Mouse (Mus musculus) layer of hippocampus, adult 9-10 months (tissue): ENCODE data around the gene Wdr11.

Experiments used
- DNase-seq: peaks from one replicate; pipeline ENCODE4 v3.0.0; 2022; ENCODE audit warnings: low spot score

Wdr11 gene

DNA sequence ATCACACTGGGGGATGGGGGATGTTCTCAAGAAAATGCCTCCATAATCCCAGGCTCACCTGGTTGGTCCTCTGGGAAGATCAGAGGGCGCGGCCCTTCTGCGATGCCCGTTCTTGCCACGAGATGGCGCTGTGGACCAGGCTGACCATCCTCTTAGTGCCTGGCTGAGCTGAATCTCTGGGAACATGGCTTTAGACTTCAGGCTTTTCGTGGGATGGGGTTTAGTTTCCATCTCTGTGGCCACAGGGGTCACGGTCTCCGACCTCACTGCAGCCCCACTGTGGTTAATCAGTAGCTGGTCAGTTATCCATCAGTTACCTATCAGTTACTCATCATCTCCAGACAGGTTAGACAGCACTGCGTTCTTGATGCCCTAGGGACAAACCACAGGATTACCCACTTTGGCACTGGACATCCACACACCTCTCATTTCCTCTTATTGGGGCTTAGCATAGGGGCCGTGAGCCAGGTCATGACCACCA, 62.2 kb downstream of the Wdr11 start:
- peak; percentile 54 for DNase-seq

- no peak for DNase-seq
Measured at GRCm38 (mm10) chr7:129654923-129655322, 63.3 kb downstream of the Wdr11 start.

- no peak for DNase-seq
Measured at GRCm38 (mm10) chr7:129655604-129656226, 64.1 kb downstream of the Wdr11 start.

GRCm38 (mm10) chr7:129657867-129658266, 66.2 kb downstream of the Wdr11 start:
- no peak for DNase-seq

- no peak for DNase-seq
Measured at GRCm38 (mm10) chr7:129659755-129660154, 68.1 kb downstream of the Wdr11 start.

- no peak for DNase-seq
Measured at GRCm38 (mm10) chr7:129660546-129660945, 68.9 kb downstream of the Wdr11 start.

DNA sequence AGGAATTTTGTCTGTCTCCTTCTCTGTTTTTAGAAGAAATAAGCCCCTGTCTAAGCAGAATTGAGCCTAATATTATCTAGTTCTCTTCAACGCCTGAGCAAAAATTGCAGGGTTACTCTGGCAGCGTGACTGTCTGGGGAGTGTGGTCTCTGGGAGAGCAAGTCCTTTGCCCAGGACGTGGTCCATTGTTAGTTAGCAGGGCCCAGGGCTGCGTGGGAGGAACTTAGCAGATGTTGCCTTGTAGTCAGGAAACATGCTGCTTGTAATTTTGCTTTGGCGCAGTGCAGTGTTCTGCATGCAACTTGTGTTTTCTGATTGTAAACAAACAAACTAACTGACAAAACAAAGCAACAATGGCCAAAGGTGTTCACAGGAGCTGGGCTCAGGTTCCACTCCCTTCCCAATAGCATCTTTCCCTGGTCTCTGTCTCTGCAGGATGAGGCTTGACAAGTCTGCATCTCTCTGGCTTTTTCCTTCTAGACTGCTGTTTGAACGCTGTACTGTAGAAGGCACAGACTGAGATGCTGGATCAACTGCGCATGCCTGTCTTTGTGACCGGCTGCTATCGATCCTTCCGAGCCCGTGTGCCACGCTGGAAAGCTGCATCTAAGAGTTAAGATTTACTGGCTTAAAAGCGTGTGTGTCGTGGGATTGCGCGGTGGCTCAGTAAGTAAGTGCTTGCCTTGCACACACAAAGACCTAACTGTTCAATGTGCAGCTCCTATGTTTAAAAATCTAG, 70.6 kb downstream of the Wdr11 start:
- no peak for DNase-seq

DNA sequence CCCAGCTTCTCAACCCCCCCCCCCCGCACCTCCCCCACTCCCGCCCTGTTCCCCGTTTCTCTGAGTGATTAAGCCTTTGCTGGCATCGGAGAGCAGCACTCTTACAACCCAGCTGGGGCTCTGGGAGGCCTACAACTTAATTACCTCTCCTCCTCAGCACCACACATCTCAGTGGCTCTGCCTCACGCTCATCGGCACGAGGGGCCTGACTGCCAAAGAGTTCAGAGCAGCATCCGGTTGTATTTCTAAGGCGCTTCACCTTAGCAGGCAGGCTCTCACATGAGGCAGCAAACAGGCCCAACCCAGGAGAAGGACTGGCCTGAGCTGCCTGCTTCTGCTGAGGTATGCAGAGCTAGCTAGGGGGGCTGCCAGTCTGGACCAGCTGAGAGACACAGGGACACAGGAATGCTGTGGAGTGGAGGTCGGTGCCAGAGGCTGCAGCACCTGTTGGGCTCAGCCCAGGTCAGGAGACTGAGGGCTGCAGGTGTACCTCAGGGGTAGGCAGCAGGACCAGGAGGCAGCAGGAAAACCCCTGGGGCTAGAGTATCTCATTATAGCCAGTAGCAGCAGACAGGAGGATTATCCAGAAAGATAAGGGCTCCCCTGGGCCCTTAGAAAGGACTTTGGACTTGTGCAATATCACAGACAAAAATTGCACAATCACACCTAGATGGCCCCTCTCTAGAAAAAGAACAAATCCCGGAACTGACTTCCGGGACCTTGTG, 72.3 kb downstream of the Wdr11 start:
- DNase-seq, result no peak

DNA sequence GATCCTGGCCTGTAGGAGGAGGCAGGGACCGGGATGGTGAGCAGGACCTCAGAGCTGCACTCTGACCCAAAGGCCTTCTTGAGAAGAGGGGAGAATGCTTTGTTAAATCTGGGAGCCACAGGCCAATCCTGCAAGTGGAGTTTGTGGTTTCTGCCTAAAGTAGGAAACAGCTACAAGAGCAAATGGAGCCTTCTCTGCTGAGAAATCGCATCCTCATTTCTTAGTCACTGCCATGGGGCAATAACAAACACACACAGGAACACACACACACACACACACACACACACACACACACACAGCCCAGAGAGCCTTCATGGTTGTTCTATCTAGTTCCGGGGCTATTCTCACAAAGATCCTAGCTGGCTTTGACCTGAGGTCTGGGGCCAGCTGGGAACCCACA, 73.7 kb downstream of the Wdr11 start:
- no peak for DNase-seq

GRCm38 (mm10) chr7:129665921-129666320, 74.3 kb downstream of the Wdr11 start:
- DNase-seq, result no peak

DNA sequence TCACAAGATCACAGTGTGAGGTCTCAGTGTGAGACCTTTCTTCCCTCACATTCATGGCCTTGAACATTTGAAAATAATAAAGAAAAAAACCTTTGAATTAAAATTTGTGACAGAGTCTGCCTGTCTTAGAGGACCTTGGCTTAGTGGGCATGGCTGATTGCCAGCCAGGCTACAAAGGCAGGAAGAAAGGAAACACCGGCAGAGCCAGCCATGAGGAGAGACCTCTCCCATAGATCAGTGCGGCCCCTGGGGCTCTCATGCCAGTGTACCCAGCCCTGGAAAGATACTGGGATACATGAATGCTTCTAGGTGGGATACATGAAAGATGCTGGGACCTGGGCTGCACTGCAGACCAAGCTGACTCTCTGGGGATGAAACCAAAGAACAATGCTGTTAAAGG, 74.9 kb downstream of the Wdr11 start:
- DNase-seq, result no peak

DNA sequence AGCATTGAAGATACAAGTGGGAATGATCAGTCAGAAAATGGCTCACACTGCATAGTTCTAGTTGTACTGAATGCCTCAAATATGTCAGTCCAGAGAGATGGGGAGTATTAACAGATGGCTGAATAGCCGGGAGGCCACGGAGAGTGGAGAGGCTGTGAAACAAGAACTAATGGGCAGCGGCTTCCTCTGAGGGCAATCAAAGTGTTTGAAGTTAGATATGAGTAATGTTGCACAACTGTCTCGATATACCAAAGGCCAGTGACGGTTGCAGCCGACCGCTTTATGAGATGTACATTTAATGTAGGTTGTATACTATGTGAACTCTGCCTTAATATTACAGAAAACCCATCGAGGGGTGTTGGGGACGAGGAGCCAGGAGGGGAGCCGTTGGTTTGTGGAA, 78.6 kb downstream of the Wdr11 start:
- DNase-seq, result no peak

GRCm38 (mm10) chr7:129671675-129672651, 80.3 kb downstream of the Wdr11 start:
- no peak for DNase-seq

- DNase-seq, result no peak
Measured at GRCm38 (mm10) chr7:129673776-129674175, 82.1 kb downstream of the Wdr11 start.

DNA sequence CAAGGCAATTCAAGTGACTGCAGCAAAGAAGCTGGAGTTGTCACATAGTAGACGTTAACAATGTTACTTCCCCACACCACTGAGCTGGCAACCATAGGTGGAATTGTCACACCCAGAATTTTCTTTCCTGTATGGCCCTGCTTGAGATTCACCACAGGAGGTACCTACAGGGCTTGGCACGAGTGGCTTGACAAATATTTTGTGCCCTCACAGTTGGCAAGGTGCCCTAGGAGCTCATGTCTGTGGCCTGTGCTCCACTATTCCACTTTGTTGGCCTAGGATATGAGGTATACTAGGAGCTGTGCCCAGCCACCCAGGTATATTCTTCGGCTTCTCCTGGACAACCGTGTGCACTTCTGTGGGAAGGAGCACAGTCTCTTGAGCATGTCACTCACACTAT, 82.9 kb downstream of the Wdr11 start:
- DNase-seq, result no peak

DNA sequence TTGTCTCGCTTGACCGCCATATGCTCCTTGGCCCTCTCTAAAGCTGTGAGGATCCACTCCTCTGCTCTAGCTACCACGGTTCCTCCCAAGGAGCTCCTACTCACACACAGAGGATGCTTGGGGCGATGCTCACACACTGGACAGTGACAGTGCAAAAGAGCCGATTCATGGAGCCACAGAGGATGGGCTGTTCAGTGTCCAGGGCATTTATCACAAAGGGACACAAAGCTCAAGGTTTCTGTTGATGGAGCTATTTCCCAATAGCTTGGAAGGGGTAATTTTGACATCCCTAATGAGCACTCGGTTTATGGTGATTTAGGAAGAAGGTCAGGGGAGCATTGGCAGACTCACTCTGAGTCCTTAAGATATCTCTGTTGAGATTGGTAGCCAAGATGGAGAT, 84.2 kb downstream of the Wdr11 start:
- DNase-seq, result no peak

DNA sequence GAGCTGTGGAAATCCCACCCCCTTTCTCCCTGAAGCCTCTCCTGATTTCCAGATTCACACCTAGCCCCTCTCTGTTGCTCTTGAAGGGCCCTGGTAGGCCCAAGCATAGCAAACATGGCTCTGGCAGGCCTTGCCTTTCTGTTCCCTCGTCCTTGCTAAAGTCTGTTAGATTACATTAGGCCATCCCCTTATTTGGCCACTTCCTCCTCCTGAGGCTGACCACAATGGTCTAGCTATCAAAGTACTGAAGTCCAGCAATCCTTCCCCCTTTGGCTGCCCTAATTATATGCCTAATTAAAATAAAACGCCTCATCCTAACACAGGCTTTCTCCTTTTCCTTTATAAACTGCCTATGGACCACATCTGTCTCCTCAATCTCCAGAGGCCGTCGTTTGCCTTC, 85.5 kb downstream of the Wdr11 start:
- DNase-seq, result no peak

DNA sequence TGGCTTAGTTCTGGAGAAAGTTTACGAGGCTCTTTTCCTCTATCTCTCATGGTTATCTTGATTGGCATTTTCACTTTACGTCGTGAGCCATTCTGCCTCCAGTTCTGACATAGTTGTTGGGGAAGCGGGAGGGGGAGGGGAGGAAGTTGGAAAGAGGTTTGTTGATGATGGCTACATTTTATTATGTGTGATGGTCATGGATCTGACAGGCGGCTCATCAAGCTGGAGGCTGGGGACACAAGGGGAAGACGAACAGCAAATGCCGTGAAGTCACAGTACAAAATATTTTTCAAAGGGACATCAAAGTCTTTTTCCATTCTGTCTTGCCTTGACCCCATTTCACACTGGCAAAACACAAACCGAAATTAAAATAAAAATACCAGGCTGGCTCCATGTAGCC, 86.8 kb downstream of the Wdr11 start:
- no peak for DNase-seq

- no peak for DNase-seq
Measured at GRCm38 (mm10) chr7:129678972-129679371, 87.3 kb downstream of the Wdr11 start.

GRCm38 (mm10) chr7:129680534-129681210, 89.0 kb downstream of the Wdr11 start:
- DNase-seq, result no peak

- no peak for DNase-seq
Measured at GRCm38 (mm10) chr7:129682525-129682924, 90.9 kb downstream of the Wdr11 start.
